Mouse (Mus musculus) lung, postnatal 0 days (tissue): ENCODE measurements at regions not wholly inside any gene's neighbourhood (a gene's known extent, or its start where the extent isn't known, plus 50 kb on each side); places are given as distances from the start of the nearest gene placed in this dataset.

ENCODE experiments used
- ATAC-seq: fragments of 200-750 bp; cut with Nextera tagmentation; 2 replicates; pipeline ENCODE4 v1.8.0; 2017; ENCODE audit warnings: moderate library complexity
- DNase-seq: peaks from one replicate; pipeline ENCODE4 v3.0.0-alpha.2; 2016; ENCODE audit warnings: low spot score
- H3K27ac ChIP-seq: fragments of 300-500 bp; sonication (generic); 2 replicates; pipeline ENCODE4 v1.5.1; 2014; ENCODE audit warnings: antibody characterized with exemption, mild to moderate bottlenecking, low read length, mixed read lengths
- H3K27me3 ChIP-seq: fragments of 300-500 bp; sonication (generic); replicated peaks from 2 replicates; pipeline ENCODE4 v1.6.1; 2014; ENCODE audit warnings: low read length, mixed read lengths; ENCODE audit not compliant: insufficient read depth
- H3K36me3 ChIP-seq: fragments of 300-500 bp; sonication (generic); 2 replicates; pipeline ENCODE4 v1.6.1; 2014; ENCODE audit warnings: low read length, mixed read lengths; ENCODE audit not compliant: insufficient read depth
- H3K4me1 ChIP-seq: fragments of 300-500 bp; sonication (generic); 2 replicates; pipeline ENCODE4 v1.6.1; 2014; ENCODE audit warnings: antibody characterized with exemption, low read depth, low read length, mixed read lengths; ENCODE audit not compliant: insufficient read depth
- H3K4me2 ChIP-seq: fragments of 300-500 bp; sonication (generic); replicated peaks from 2 replicates; pipeline ENCODE4 v1.6.1; 2014; ENCODE audit warnings: low read depth, mild to moderate bottlenecking, low read length, moderate library complexity, mixed read lengths
- H3K4me3 ChIP-seq: fragments of 300-500 bp; sonication (generic); 2 replicates; pipeline ENCODE4 v1.5.1; 2014; ENCODE audit warnings: low read depth, low read length
- H3K9ac ChIP-seq: fragments of 300-500 bp; sonication (generic); replicated peaks from 2 replicates; pipeline ENCODE4 v1.6.1; 2014; ENCODE audit warnings: low read depth, mild to moderate bottlenecking
- H3K9me3 ChIP-seq: fragments of 300-500 bp; sonication (generic); 2 replicates; pipeline ENCODE4 v1.6.1; 2016; ENCODE audit warnings: low read length, mixed read lengths
- CTCF ChIP-seq: IDR thresholded peaks from 2 replicates; pipeline ENCODE4 v1.5.1; 2016; ENCODE audit warnings: antibody characterized with exemption, mild to moderate bottlenecking
- EP300 ChIP-seq: IDR thresholded peaks from 2 replicates; pipeline ENCODE4 v1.6.1; 2016; ENCODE audit warnings: antibody characterized with exemption, mild to moderate bottlenecking, control low read depth
- WGBS: fragments of 180-500 bp; shearing (Covaris S2); extraction: QIAGEN DNeasy Blood & Tissue Kit; methylation state at CpG from one replicate; pipeline ENCODE4 v1.1.7; 2014; 5-methylcytosine and 5-hydroxymethylcytosine counted together

- Histone ChIP-seq H3K27me3 (no peaks in the 10 kb centered on the region), H3K9me3 (no peaks in the 10 kb centered on the region), H3K36me3 (no peaks in the 10 kb centered on the region), H3K9ac (no peak overlapping the region), H3K27ac (0 out of 2 replicates have a peak overlapping the region, but pooled peaks have one; percentile 11), H3K4me1 (no peaks in the 10 kb centered on the region; the same call in 1 of the 2 replicates), H3K4me3 (no peak overlapping the region), H3K4me2 (no peak overlapping the region)
- peak; percentile 67 for DNase-seq
- ATAC-seq, result peak; percentile 75
- TF ChIP-seq EP300 (peak; percentile 19; the same call in 1 of the 2 replicates), CTCF (no peak)
- 43% methylated on average over 7 of the region's 7 CpGs for WGBS
Measured at GRCm38 (mm10) chr6:31158648-31159047, 199.8 kb upstream of the Klf14 start.

DNA sequence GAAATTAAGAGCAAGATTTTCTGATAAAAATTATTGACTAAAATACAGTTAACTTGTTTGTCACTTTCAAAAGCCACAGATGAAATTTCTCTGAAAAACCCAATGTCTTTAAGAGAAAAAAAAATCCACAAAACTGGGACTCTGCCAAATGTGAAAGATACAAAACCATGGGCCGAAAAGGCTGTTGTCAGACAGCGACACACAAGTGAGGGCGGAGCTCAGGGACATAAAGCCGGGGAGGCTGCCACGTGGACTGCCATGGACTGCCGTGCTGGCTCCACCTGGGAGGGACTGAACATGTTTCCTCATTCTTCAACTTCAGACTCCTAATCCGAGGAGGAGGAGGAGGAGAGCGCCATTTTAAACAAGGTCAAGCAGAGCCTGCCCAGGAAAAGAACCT lies 200.4 kb upstream of the Klf14 start:
- no peak for TF ChIP-seq CTCF
- no peak for TF ChIP-seq EP300
- Histone ChIP-seq H3K27me3 (no peaks in the 10 kb centered on the region), H3K4me2 (no peak overlapping the region), H3K9me3 (no peaks in the 10 kb centered on the region), H3K27ac (peak overlapping the region; percentile 66), H3K4me3 (no peak overlapping the region), H3K36me3 (no peaks in the 10 kb centered on the region), H3K4me1 (no peaks in the 10 kb centered on the region; the same call in 1 of the 2 replicates), H3K9ac (no peak overlapping the region)
- WGBS, result 29% methylated on average over 8 of the region's 8 CpGs
- DNase-seq, result peak; percentile 71
- peak; percentile 68 for ATAC-seq

GRCm38 (mm10) chr6:31159935-31160670 lies 201.2 kb upstream of the Klf14 start:
- Histone ChIP-seq H3K27ac (peak overlapping the region; percentile 66), H3K4me3 (no peak overlapping the region), H3K9me3 (no peaks in the 10 kb centered on the region), H3K9ac (no peak overlapping the region), H3K27me3 (no peaks in the 10 kb centered on the region), H3K36me3 (no peaks in the 10 kb centered on the region), H3K4me1 (no peaks in the 10 kb centered on the region; the same call in 1 of the 2 replicates), H3K4me2 (no peak overlapping the region)
- DNase-seq (no peak), ATAC-seq (no peak)
- 63% methylated on average over 16 of the region's 16 CpGs for WGBS
- TF ChIP-seq CTCF (no peak), EP300 (no peak)

GRCm38 (mm10) chr6:31161445-31162340 lies 202.8 kb upstream of the Klf14 start:
- Histone ChIP-seq H3K4me2 (no peak overlapping the region), H3K9me3 (no peaks in the 10 kb centered on the region), H3K9ac (no peak overlapping the region), H3K4me1 (no peaks in the 10 kb centered on the region; the same call in 1 of the 2 replicates), H3K27me3 (no peaks in the 10 kb centered on the region), H3K4me3 (no peak overlapping the region), H3K27ac (0 out of 2 replicates have a peak overlapping the region, but pooled peaks have one; percentile 27), H3K36me3 (no peaks in the 10 kb centered on the region)
- ATAC-seq (peak; percentile 53), DNase-seq (peak; percentile 61)
- TF ChIP-seq EP300 (no peak), CTCF (no peak)
- 58% methylated on average over 22 of the region's 22 CpGs for WGBS

GRCm38 (mm10) chr6:31165011-31165410 lies 206.1 kb upstream of the Klf14 start:
- WGBS, result 76% methylated on average over 6 of the region's 6 CpGs
- Histone ChIP-seq H3K27me3 (no peaks in the 10 kb centered on the region), H3K4me1 (no peaks in the 10 kb centered on the region; the same call in 1 of the 2 replicates), H3K4me2 (no peak overlapping the region), H3K9me3 (no peaks in the 10 kb centered on the region), H3K36me3 (no peaks in the 10 kb centered on the region), H3K9ac (no peak overlapping the region), H3K27ac (no peak overlapping the region), H3K4me3 (no peak overlapping the region)
- no peak for TF ChIP-seq EP300
- no peak for TF ChIP-seq CTCF
- ATAC-seq (no peak), DNase-seq (no peak)

GRCm38 (mm10) chr6:31166347-31166746 lies 207.5 kb upstream of the Klf14 start:
- ATAC-seq (no peak), DNase-seq (no peak)
- no peak overlapping the region for H3K4me2 ChIP-seq

More at GRCm38 (mm10) chr6:31166347-31166746, 207.5 kb upstream of the Klf14 start:
- no peak overlapping the region for H3K4me3 ChIP-seq
- no peaks in the 10 kb centered on the region for H3K4me1 ChIP-seq
- no peaks in the 10 kb centered on the region for H3K36me3 ChIP-seq
- H3K9me3 ChIP-seq, result no peaks in the 10 kb centered on the region
- TF ChIP-seq CTCF, result no peak
- no peak for TF ChIP-seq EP300
- 50% methylated on average over 8 of the region's 8 CpGs for WGBS
- H3K27ac ChIP-seq, result no peak overlapping the region
- no peaks in the 10 kb centered on the region for H3K27me3 ChIP-seq
- no peak overlapping the region for H3K9ac ChIP-seq
